Mouse (Mus musculus) small intestine, adult 2 months (tissue): ENCODE data around the gene Scimp.

Experiments used
- CTCF ChIP-seq: fragments of 200-500 bp; IDR thresholded peaks from 2 replicates; pipeline ENCODE4 v1.5.1; 2012; ENCODE audit warnings: low read depth, mild to moderate bottlenecking, control low read depth, inconsistent platforms, low read length, moderate library complexity, mixed read lengths; ENCODE audit not compliant: insufficient replicate concordance, insufficient read length; ENCODE audit errors: extremely low read depth
- POLR2A ChIP-seq: fragments of 200-500 bp; IDR thresholded peaks from 2 replicates; pipeline ENCODE4 v1.6.1; 2012; ENCODE audit warnings: low read depth, mild to moderate bottlenecking, control low read depth, inconsistent platforms, low read length, moderate library complexity

GRCm38 (mm10) chr11:70785908-70786307 is 26.5 kb downstream of the Scimp start:
- TF ChIP-seq CTCF (no peak), POLR2A (no peak)
